Mouse (Mus musculus) kidney, adult 18-20 months (tissue): Measurements from ENCODE around the gene Ston1.
A peak's percentile ranks its signal among the peaks of the same experiment; 100 is the strongest.

ENCODE experiments used
- DNase-seq: peaks from one replicate; pipeline ENCODE4 v3.0.0; 2021

Ston1 gene

GRCm38 (mm10) chr17:88627150-88627549 is 29.7 kb downstream of the Ston1 start:
- DNase-seq: peak; percentile 57

GRCm38 (mm10) chr17:88628676-88629380 is 31.3 kb downstream of the Ston1 start:
- peak; percentile 66 for DNase-seq

DNA sequence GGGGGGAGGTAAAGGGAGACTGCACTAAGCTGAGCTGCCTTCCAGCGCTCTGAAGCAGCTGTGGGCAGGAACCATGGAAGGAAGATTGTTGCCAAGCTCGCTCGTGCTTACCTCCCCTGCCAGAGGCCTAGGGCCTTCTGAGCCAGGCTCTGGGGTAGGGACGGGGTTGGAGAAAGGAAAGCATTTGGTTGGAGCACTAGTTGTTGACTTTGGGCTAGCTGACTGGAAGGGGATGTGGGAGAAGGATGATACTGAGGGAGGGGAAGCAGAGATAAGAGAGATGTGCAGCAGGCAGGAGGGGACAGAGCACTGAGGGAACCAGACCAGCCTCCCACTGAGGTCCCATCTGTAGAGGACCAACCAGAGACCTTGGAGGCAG is 31.9 kb downstream of the Ston1 start:
- DNase-seq: peak; percentile 54

GRCm38 (mm10) chr17:88629931-88630553 is 32.6 kb downstream of the Ston1 start:
- peak; percentile 67 for DNase-seq

GRCm38 (mm10) chr17:88630554-88630948 is 33.1 kb downstream of the Ston1 start:
- DNase-seq: peak; percentile 75

DNA sequence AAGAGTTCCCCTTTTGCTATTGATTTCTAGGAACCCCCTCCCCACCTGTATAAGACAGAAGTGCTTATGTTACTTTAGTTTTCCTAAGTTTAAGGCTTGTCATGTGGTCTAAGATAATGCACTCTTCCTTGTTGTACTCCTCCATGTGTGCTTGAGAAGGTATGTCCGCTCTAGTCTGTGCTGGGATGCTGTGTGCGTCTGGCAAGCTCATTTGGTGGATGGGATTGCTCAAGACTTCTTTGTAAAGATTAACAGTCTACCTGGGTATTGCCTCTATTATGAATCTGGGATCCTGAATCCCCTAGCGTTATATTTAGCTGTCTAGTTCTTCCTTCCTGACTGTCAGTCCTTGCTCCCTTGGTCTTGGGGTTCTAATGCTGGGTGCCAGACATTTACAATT is 35.1 kb downstream of the Ston1 start:
- DNase-seq: no peak

DNA sequence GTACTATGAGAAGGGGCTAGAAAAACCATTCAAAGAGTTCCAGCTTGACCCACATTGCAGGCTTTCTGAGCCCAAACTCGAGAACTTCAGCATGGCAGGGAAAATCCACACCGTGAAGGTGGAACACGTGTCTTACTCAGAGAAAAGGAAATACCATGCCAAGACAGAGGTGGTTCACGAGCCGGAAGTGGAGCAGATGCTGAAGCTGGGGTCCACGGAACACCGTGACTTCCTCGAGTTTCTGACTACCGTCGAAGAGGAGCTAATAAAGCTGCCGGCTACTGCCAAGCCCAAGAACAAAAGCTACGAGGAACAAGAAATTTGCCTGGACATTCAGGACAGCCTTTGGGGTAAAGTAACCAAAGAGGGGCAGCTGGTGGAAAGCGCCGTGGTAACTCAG is 38.6 kb downstream of the Ston1 start:
- DNase-seq: no peak

GRCm38 (mm10) chr17:88636587-88636986 is 39.1 kb downstream of the Ston1 start:
- DNase-seq: peak; percentile 20

DNA sequence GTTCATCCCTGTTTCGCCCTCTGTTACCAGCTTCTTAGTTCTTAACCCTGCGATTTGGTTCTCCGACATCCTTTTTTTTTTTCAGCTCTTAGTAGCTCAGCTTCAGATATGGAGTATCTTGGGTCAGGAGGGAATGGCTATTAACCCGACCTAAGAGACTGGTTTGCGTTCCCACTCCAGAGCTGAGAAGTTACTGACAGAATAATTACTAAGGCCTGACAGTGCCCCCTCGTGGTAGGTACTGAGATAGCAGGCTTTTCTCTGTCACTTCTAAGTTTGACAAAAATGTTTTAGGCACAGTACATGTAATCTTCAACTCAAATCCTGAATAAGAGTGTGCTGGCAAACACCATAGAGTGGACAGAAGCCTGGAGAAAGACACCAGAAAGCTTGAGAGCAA is 43.5 kb downstream of the Ston1 start:
- DNase-seq: peak; percentile 75

DNA sequence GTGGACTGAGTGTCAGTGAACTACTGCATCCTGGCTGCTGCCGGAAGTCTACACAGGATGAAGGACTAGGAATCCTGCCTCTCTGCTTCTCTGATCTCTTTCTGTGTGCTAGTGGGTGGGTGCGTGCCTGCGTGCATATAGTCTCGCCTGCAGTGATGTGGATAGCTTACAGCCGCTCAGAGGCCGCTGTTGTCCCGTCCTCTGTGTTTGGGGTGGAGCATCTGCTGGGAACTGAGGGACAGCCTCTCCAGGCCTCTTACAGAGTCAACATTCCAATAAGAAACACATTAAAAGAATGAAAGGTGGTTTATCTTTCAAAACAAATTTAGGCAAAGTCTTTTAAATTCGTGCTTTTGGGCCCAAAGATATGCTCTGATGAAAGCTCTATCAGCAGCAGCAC is 44.4 kb downstream of the Ston1 start:
- DNase-seq: no peak

DNA sequence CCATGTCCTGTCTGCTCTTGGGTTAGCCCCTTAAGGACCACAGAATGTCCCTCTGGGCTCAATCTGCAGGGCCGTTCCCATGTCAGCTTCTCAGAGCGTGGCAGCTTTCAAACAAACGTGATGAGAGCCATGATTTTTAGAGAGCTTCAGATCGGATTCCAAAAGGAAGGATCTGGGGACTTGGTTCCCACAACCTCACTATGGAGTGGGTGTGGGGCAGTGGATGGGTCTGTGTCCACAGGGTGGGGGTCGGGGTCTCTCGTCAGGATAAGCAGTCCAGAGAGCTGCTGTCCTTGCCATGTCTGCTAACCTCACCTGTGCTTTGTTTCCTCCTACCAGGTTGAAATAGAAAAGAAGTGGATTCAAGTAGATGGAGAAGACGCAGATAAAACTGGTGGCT is 47.4 kb downstream of the Ston1 start:
- no peak for DNase-seq

GRCm38 (mm10) chr17:88645299-88645698 is 47.8 kb downstream of the Ston1 start:
- DNase-seq: no peak

GRCm38 (mm10) chr17:88647149-88647548 is 49.7 kb downstream of the Ston1 start:
- no peak for DNase-seq

DNA sequence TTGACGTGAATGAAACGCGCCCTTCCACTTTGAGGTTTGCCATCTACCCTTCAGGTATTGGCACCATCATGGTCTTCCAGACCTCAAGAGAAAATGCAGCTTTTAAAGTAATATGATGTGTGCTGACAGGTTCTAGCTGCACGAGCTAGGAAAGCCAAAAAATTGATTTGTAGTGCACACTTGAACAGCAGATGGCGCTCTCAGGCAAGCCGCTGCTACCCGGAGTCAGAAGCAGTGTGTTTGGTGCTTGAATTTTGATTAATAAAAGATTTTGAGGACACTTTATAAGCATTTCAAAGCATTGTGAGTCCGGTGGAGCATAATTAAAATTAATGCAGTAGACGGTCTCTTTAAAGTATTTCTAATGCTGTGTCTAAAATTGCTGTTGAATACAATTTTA is 54.5 kb downstream of the Ston1 start:
- DNase-seq: peak; percentile 64

DNA sequence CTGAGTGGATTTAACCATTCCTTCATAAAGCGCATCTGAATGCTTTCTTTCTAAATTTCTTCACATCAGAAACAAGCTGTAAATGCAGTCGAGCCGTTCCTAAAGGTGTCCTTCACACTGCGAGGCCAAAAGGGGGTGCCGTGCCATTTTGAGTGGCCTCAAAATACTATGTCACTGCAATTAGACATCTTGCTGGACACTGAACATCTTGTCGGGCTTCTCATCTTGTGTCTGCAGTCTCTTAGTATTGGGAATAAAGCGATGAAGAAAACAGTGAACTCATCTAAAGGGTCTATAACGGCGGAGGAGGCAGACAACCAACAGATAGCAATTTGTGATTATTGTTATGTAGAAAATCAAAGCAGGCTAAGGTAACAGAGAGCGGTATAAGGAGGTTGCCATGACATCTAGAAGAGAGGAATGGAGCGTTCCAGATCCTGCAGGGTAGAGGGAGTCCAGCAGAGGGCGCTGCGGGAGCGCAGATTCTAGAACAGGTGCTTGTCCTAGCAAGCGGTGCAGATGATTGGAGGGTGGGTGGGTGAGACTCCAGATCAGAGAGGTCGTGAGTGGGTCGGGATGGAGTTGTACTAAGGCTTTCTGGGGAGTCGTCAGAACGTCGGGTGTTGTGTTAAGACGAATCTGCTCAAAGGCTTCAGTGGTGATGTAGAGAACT is 55.4 kb downstream of the Ston1 start:
- peak; percentile 76 for DNase-seq

- no peak for DNase-seq
These were observed 55.9 kb downstream of the Ston1 start for GRCm38 (mm10) chr17:88653375-88653769.

DNA sequence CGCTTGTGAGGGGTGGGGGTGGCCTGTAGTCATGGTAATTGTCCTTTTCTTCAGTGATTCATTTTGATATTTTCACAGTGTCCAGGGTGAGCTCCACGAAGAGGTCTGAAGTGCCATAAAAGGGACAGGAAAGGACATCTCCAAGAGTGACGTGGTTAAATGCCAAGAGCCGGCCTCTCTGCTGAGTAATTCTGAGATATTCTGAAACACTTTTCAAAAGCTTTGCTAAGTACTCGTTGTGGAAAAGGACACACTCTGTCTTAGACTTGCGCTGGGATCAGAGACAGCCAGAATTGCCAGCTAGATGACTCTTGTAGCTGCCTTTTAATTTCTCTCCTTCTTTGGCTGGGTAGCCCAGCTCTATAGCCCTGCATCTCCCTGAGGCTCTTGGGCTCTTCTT is 61.0 kb downstream of the Ston1 start:
- DNase-seq: no peak

- DNase-seq: no peak
These were observed 68.6 kb downstream of the Ston1 start for GRCm38 (mm10) chr17:88666076-88666475.

- DNase-seq: no peak
These were observed 71.0 kb downstream of the Ston1 start, which contains the start of gene Gtf2a1l for GRCm38 (mm10) chr17:88668452-88668851. Gtf2a1l (plus strand) TSS chr17:88668660.

GRCm38 (mm10) chr17:88669921-88670320 is 72.4 kb downstream of the Ston1 start:
- no peak for DNase-seq

DNA sequence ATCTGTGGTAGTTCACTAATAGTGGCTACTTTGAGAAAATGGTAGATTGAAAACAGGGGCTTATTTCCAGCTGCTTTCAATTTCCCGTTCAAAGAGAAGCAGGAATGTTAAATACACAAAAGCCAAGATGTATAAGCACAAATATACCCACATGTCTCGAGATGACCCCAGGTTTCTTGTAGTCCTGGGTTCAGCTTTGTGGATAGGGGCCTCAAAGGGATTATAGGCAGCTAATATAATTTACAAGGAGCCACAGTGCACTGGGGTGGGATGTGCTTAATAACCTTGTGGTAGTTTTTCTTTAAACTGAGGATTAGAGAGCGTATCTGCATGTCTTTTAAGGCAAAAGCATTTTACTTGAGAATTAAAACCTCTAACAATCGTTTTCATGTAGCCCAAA is 73.3 kb downstream of the Ston1 start:
- DNase-seq: no peak

DNA sequence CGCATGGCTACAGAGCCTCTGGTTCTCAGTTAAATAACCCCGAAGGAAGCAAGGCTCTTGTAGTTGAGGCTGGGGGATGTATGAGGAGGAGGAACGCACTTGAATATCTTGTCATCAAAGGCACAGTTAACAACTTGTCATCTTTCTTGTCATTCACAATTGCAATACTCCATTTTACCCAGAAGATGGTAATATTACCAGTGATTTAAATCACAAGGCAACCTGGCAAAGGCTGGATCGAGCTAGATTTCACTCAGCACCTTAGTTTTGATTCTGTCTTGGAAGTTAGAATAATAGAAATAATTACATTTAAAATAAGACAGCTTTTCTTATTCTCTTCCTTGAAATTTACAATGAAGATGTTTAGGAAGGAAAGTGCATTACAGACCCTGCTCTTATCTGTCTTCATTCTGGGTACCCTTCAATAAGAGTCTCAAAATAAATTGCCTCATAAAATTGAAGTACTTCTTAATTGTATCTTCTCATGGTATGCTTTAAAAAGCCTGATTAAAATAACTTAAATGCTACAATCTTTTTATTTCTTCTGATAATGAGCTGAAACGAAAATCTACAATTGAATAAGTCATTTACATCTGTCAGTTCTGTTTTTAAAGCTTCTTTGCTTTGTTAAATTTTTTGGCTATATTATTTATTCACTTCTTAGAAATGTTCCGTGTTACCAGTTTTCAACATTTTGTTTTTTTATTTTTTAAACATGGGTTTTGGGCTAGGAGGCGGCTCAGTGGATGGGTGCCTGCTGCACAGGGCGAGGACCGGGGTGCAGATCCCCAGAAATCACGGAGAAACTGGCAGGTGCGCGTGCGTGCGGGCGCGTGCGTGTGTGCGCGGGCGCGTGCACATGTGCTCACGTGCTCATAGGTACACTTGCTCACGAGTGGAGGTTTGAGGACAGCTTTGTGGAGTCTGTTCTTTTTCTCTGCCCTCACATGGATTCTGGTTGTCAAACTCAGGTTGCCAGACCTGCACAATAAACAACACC is 78.1 kb downstream of the Ston1 start:
- no peak for DNase-seq

GRCm38 (mm10) chr17:88688226-88688625 is 90.7 kb downstream of the Ston1 start:
- no peak for DNase-seq
